Mouse (Mus musculus) kidney, embryonic 14.5 days (tissue): Measurements from ENCODE around the gene Pex11g. TPM values are rescaled to one million over a fixed set of nuclear protein-coding genes. Genes with fewer than 3 reads are reported as not detected.

Source experiments
- ATAC-seq: fragments of 200-750 bp; cut with Nextera tagmentation; 2 replicates; pipeline ENCODE4 v1.8.0; 2017; ENCODE audit warnings: moderate number of reproducible peaks, mild to moderate bottlenecking, moderate TSS enrichment, moderate library complexity; ENCODE audit not compliant: low FRiP score, low TSS enrichment
- H3K27ac ChIP-seq: fragments of 300-500 bp; sonication (generic); 2 replicates; pipeline ENCODE4 v1.5.1; 2014; ENCODE audit warnings: low read depth, mild to moderate bottlenecking, low read length, moderate library complexity, mixed read lengths
- H3K27me3 ChIP-seq: fragments of 300-500 bp; sonication (generic); 2 replicates; pipeline ENCODE4 v1.6.1; 2014; ENCODE audit warnings: mild to moderate bottlenecking, low read length; ENCODE audit not compliant: control insufficient read depth, insufficient read depth
- H3K36me3 ChIP-seq: fragments of 300-500 bp; sonication (generic); 2 replicates; pipeline ENCODE4 v1.6.1; 2014; ENCODE audit warnings: low read length, mixed read lengths; ENCODE audit not compliant: control insufficient read depth, insufficient read depth
- H3K4me1 ChIP-seq: fragments of 300-500 bp; sonication (generic); 2 replicates; pipeline ENCODE4 v1.6.1; 2014; ENCODE audit warnings: low read length, mixed read lengths; ENCODE audit not compliant: control insufficient read depth, insufficient read depth
- H3K4me2 ChIP-seq: fragments of 300-500 bp; sonication (generic); replicated peaks from 2 replicates; pipeline ENCODE4 v1.6.1; 2014; ENCODE audit warnings: low read depth, mild to moderate bottlenecking, low read length
- H3K4me3 ChIP-seq: fragments of 300-500 bp; sonication (generic); 2 replicates; pipeline ENCODE4 v1.5.1; 2014; ENCODE audit warnings: mild to moderate bottlenecking, low read length
- H3K9ac ChIP-seq: fragments of 300-500 bp; sonication (generic); 2 replicates; pipeline ENCODE4 v1.6.1; 2014; ENCODE audit warnings: low read depth, mild to moderate bottlenecking, low read length, moderate library complexity
- H3K9me3 ChIP-seq: fragments of 300-500 bp; sonication (generic); 2 replicates; pipeline ENCODE4 v1.6.1; 2016; ENCODE audit warnings: low read length; ENCODE audit not compliant: control insufficient read depth
- WGBS: fragments of 180-500 bp; shearing (Covaris S2); extraction: QIAGEN DNeasy Blood & Tissue Kit; methylation state at CpG from one replicate; pipeline ENCODE4 v1.1.7; 2014; 5-methylcytosine and 5-hydroxymethylcytosine counted together
- polyA plus RNA-seq: library from polyadenylated mRNA; unstranded; fragments of >200 nt; fragmentation: Nextera tagmentation; extraction: Ambion mirVana; gene quantifications from 2 replicates; pipeline ENCODE4 v1.2.1, GENCODE M21; 2014

Gene Pex11g
- polyA plus RNA-seq, 1 experiment from 2014 or later = 4.4 TPM

DNA sequence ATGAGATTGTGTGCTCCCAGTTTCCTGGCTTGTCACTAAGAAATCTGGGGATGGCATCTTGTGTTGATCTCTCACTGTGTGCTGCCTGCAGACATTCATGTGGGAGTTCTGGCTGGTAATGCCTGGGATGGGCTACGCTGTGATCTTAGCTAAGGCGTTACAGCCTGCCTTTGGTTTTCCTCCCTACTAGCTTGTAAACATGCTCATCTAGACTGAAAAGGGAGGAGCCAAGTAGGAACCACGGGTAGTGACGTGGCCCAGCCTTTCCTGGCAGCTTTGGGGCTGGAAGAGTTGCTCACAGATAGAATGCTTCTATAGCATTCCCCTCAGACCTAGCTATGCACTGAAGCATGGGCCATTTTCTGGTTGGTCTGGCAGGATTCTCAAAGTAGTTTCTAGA is 34.7 kb upstream of the Pex11g start:
- WGBS = 66% methylated on average over 4 of the region's 4 CpGs

GRCm38 (mm10) chr8:3500235-3501090 is 33.0 kb upstream of the Pex11g start, which contains the start of gene Mcoln1:
Gene Mcoln1, plus strand, starts transcription at chr8:3500457.
- under 1% methylated on average over 67 of the region's 70 CpGs for WGBS
- Histone ChIP-seq H3K9me3 (peaks cover 6% of the 10 kb centered on the region), H3K27ac (peak within 1 kb of the TSS; percentile 95), H3K4me3 (peak within 1 kb of the TSS; percentile 83), H3K27me3 (no peaks in the 10 kb centered on the region), H3K9ac (peak within 1 kb of the TSS; percentile 84), H3K4me2 (peak within 1 kb of the TSS; percentile 84), H3K4me1 (0 out of 2 replicates have a peak, but pooled peaks cover 5% of the 10 kb centered on the region), H3K36me3 (peaks cover 21% of the 10 kb centered on the region)
- ATAC-seq = peak; percentile 90

More for the DNA sequence above, 34.7 kb upstream of the Pex11g start:
- H3K9me3 ChIP-seq = no peaks in the 10 kb centered on the region
- no peak for ATAC-seq
- no peak overlapping the region for H3K4me3 ChIP-seq
- 0 out of 2 replicates have a peak, but pooled peaks cover 5% of the 10 kb centered on the region for H3K4me1 ChIP-seq
- H3K36me3 ChIP-seq = peaks cover 14% of the 10 kb centered on the region
- no peaks in the 10 kb centered on the region for H3K27me3 ChIP-seq
- H3K27ac ChIP-seq = no peak overlapping the region
- no peak overlapping the region for H3K9ac ChIP-seq
- no peak overlapping the region for H3K4me2 ChIP-seq

GRCm38 (mm10) chr8:3499751-3500150 is 32.3 kb upstream of the Pex11g start:
- Histone ChIP-seq H3K27me3 (no peaks in the 10 kb centered on the region), H3K27ac (peak overlapping the region; percentile 95), H3K9me3 (peaks cover 11% of the 10 kb centered on the region), H3K36me3 (peaks cover 27% of the 10 kb centered on the region), H3K9ac (peak overlapping the region; percentile 84), H3K4me2 (peak overlapping the region; percentile 84), H3K4me1 (0 out of 2 replicates have a peak, but pooled peaks cover 5% of the 10 kb centered on the region), H3K4me3 (peak overlapping the region; percentile 83)
- WGBS = 2% methylated on average over 8 of the region's 8 CpGs
- no peak; the same call in 1 of the 2 replicates for ATAC-seq

GRCm38 (mm10) chr8:3498583-3498982 is 31.1 kb upstream of the Pex11g start:
- H3K9me3 ChIP-seq = peaks cover 11% of the 10 kb centered on the region
- peaks cover 31% of the 10 kb centered on the region for H3K36me3 ChIP-seq
- no peak overlapping the region for H3K4me3 ChIP-seq
- H3K4me1 ChIP-seq = 0 out of 2 replicates have a peak, but pooled peaks cover 5% of the 10 kb centered on the region
- no peak overlapping the region for H3K4me2 ChIP-seq
- no peak for ATAC-seq
- H3K27ac ChIP-seq = no peak overlapping the region
- WGBS = 84% methylated on average over 3 of the region's 3 CpGs
- no peak overlapping the region for H3K9ac ChIP-seq
- no peaks in the 10 kb centered on the region for H3K27me3 ChIP-seq

- Histone ChIP-seq H3K9ac (no peak overlapping the region), H3K9me3 (peaks cover 11% of the 10 kb centered on the region), H3K4me2 (no peak overlapping the region), H3K4me1 (0 out of 2 replicates have a peak, but pooled peaks cover 5% of the 10 kb centered on the region), H3K4me3 (no peak overlapping the region), H3K27me3 (no peaks in the 10 kb centered on the region), H3K36me3 (peaks cover 31% of the 10 kb centered on the region), H3K27ac (no peak overlapping the region)
- WGBS = 94% methylated on average over 15 of the region's 15 CpGs
- no peak for ATAC-seq
These were observed 28.9 kb upstream of the Pex11g start for GRCm38 (mm10) chr8:3496428-3496748.

DNA sequence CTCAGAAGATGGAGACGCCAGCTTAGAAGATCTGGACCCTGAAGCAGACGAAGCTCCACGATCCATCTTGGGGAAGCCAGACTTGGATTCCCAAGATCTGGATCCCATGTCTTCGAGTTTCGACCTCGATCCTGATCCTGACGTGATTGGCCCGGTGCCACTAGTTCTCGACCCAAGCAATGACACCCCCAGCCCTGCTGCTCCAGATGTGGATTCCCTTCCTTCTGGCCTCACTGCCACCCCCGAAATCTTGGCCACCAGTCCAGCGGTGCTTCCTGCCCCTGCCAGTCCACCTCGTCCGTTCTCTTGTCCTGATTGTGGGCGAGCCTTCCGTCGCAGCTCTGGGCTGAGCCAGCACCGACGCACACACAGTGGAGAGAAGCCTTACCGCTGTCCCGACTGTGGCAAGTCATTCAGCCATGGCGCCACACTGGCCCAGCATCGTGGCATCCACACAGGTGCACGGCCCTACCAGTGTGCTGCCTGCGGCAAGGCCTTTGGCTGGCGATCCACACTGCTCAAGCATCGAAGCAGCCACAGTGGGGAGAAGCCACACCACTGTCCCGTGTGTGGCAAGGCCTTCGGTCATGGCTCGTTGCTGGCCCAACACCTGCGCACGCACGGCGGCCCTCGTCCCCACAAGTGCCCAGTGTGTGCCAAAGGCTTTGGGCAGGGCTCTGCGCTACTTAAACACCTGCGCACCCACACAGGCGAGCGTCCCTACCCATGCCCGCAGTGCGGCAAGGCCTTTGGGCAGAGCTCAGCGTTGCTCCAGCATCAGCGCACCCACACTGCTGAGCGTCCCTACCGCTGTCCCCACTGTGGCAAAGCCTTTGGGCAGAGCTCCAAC is 28.3 kb upstream of the Pex11g start:
- no peak for ATAC-seq
- 95% methylated on average over 44 of the region's 44 CpGs for WGBS
- Histone ChIP-seq H3K4me1 (0 out of 2 replicates have a peak, but pooled peaks cover under 1% of the 10 kb centered on the region), H3K27ac (no peak overlapping the region), H3K9me3 (peaks cover 11% of the 10 kb centered on the region), H3K27me3 (no peaks in the 10 kb centered on the region), H3K9ac (no peak overlapping the region), H3K4me2 (no peak overlapping the region), H3K36me3 (peaks cover 31% of the 10 kb centered on the region), H3K4me3 (no peak overlapping the region)

DNA sequence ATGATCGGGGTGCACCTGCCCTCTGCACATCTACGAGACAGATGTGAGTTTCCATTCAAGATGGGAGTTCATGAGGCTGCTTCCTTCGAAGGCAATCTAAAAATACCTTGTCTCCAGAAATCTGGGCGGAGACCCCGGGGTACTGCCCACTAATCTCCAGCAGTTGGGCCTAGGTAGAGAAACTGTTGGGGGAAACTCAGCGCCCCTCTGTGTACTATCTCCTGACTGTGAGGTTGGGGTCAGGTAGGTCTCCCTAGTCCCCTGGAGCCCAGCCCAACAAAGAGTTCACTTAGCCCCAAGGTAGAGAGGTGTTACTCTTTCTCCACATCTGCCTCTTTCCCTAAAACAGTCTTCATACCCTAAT is 26.3 kb upstream of the Pex11g start:
- Histone ChIP-seq H3K36me3 (peaks cover 31% of the 10 kb centered on the region), H3K4me3 (peak overlapping the region; percentile 78), H3K27ac (no peak overlapping the region; the same call in 1 of the 2 replicates), H3K4me1 (no peaks in the 10 kb centered on the region), H3K27me3 (no peaks in the 10 kb centered on the region), H3K9ac (peak overlapping the region; percentile 98), H3K4me2 (peak overlapping the region; percentile 51), H3K9me3 (peaks cover 11% of the 10 kb centered on the region)
- 0 out of 2 replicates have a peak, but pooled peaks have one; percentile 6 for ATAC-seq
- WGBS = 40% methylated on average over 6 of the region's 6 CpGs

DNA sequence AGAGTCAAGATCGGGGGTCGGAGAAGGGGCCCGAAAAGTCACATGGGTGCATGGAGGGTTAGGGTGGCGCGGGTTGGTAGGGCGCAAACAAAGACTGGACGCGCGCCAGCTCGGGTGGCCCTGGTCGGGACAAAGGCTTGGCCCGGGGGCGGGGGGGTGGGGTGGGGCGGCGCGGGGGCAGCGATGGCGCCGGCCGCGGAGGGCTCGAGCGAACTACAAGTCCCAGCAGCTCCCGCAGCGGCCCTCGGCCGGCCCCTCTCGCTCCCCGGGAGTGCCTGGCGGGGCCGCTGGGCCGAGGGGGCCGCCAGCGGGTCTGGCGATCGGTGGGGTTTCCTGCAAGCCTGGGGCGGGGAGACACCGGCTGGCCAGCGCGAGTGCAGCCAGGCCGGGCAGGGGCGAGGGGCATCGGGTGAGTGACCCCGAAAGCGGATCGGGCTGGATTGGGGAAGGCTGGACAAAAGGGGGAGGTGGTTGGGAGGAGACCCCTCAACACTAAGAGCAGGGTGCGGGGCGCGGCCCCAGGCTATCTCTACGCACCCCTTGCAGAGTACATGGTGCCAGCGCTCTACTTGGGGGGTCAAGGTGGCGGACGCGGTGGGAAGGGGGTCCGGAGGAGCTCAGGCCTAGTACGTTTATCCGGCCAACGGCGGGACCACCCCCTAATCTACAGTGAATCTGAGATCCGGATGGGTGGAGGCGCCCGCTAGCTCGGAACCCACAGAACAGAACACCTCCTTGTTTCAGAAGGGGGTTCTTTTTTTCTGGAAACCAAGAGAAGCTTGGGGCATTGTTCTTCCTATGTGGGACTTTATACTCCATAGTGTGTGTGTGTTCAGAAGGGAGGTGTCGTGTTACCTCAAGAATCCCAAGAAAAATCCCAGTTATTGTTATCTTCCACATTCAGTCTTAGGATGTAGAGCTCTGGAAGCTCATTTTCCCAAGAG is 25.7 kb upstream of the Pex11g start, which contains the start of gene Zfp358:
Zfp358 (plus strand) TSS at position 238 of the 944 bp plus-strand sequence.
- peak; percentile 94 for ATAC-seq
- Histone ChIP-seq H3K4me2 (peak within 1 kb of the TSS; percentile 51), H3K27ac (peak within 1 kb of the TSS; percentile 84), H3K9ac (peak within 1 kb of the TSS; percentile 98), H3K36me3 (peaks cover 31% of the 10 kb centered on the region), H3K9me3 (peaks cover 11% of the 10 kb centered on the region), H3K4me1 (no peaks in the 10 kb centered on the region), H3K27me3 (no peaks in the 10 kb centered on the region), H3K4me3 (peak within 1 kb of the TSS; percentile 78)
- under 1% methylated on average over 48 of the region's 64 CpGs for WGBS
